Mouse (Mus musculus) frontal cortex, adult 2 months (tissue): Measurements from ENCODE around the gene Ltc4s. TPM values are rescaled to one million over a fixed set of nuclear protein-coding genes. Genes with fewer than 3 reads are reported as not detected.

ENCODE experiments used
- DNase-seq, 2 experiments: peaks; one replicate each; pipeline ENCODE4 v3.0.0; 2022; ENCODE audit warnings: low spot score in 1 of 2; ENCODE audit errors: extremely low spot score in 1 of 2
- polyA plus RNA-seq: library from polyadenylated mRNA; depleted of rRNA; stranded (reverse); fragments of >200 nt; gene quantifications from 2 replicates; pipeline ENCODE4 v1.2.3, GENCODE M21; 2012

Gene Ltc4s
- polyA plus RNA-seq, 1 experiment = 25.2 TPM

GRCm38 (mm10) chr11:50225611-50226378, 12.6 kb downstream of the Ltc4s start:
- no peak for DNase-seq

GRCm38 (mm10) chr11:50224671-50225530, 13.5 kb downstream of the Ltc4s start:
- DNase-seq = peak in 1 of 2 experiments; percentile 82

- DNase-seq = no peak
Observed at GRCm38 (mm10) chr11:50223783-50224662, 14.4 kb downstream of the Ltc4s start.

GRCm38 (mm10) chr11:50222559-50223276, 15.7 kb downstream of the Ltc4s start:
- DNase-seq = no peak

- DNase-seq = no peak
Observed at GRCm38 (mm10) chr11:50219833-50220232, 18.6 kb downstream of the Ltc4s start.

GRCm38 (mm10) chr11:50217811-50218210, 20.6 kb downstream of the Ltc4s start:
- DNase-seq = no peak

GRCm38 (mm10) chr11:50216724-50217366, 21.6 kb downstream of the Ltc4s start:
- no peak for DNase-seq

GRCm38 (mm10) chr11:50215633-50216032, 22.8 kb downstream of the Ltc4s start:
- DNase-seq = no peak

- no peak for DNase-seq
Observed at GRCm38 (mm10) chr11:50214631-50215030, 23.8 kb downstream of the Ltc4s start.

- DNase-seq = no peak
Observed at GRCm38 (mm10) chr11:50212848-50213758, 25.3 kb downstream of the Ltc4s start.

- no peak for DNase-seq
Observed at GRCm38 (mm10) chr11:50212060-50212739, 26.2 kb downstream of the Ltc4s start.

GRCm38 (mm10) chr11:50211322-50212059, 26.9 kb downstream of the Ltc4s start:
- no peak for DNase-seq

- DNase-seq = peak; percentile 52 to 81
Observed at GRCm38 (mm10) chr11:50210505-50211151, 27.8 kb downstream of the Ltc4s start, which contains the start of the genes Sqstm1 and Mgat4b. Gene Sqstm1 (minus strand): TSS chr11:50210827. Gene Mgat4b (plus strand): TSS chr11:50210890.

- DNase-seq = peak; percentile 79 to 85
Observed at GRCm38 (mm10) chr11:50210101-50210504, 28.3 kb downstream of the Ltc4s start.

GRCm38 (mm10) chr11:50208039-50208438, 30.4 kb downstream of the Ltc4s start:
- DNase-seq = no peak

GRCm38 (mm10) chr11:50207344-50207743, 31.1 kb downstream of the Ltc4s start:
- no peak for DNase-seq

- DNase-seq = no peak
Observed at GRCm38 (mm10) chr11:50206037-50206436, 32.4 kb downstream of the Ltc4s start.
